Mouse (Mus musculus): ENCODE measurements at regions not wholly inside any gene's neighbourhood (a gene's known extent, or its start where the extent isn't known, plus 50 kb on each side); places are given as distances from the start of the nearest gene placed in this dataset.

- no peak for ATAC-seq (ENCODE audit: insufficient read depth)
- 47% methylated on average over 6 of the region's 6 CpGs for WGBS
- peak; percentile 67 for DNase-seq
These were observed 54.0 kb downstream of the Kcna5 start for GRCm38 (mm10) chr6:126481257-126481656.

GRCm38 (mm10) chr6:126477506-126477905 is 57.7 kb downstream of the Kcna5 start:
- no peak overlapping the region for H3K4me3 ChIP-seq (ENCODE audit: low read depth, low read length)
- ATAC-seq (ENCODE audit: insufficient read depth) (peak; percentile 41; the same call in 1 of the 2 replicates), DNase-seq (peak; percentile 59)
- WGBS: 6% methylated on average over 2 of the region's 2 CpGs
- no peaks in the 10 kb centered on the region for H3K27me3 ChIP-seq (ENCODE audit: insufficient read depth, low read length)
- H3K27ac ChIP-seq (ENCODE audit: low read depth): no peak overlapping the region
- no peaks in the 10 kb centered on the region; the same call in 1 of the 2 replicates for H3K4me1 ChIP-seq (ENCODE audit: insufficient read depth)
- H3K4me2 ChIP-seq: no peak overlapping the region
- H3K9ac ChIP-seq: no peak overlapping the region
- H3K9me3 ChIP-seq (ENCODE audit: low read depth, low read length): no peaks in the 10 kb centered on the region
- no peak for TF ChIP-seq CTCF (IDR thresholded peaks at IDR 0.05; ENCODE audit: low read depth)
- H3K36me3 ChIP-seq (ENCODE audit: insufficient read depth): no peaks in the 10 kb centered on the region

More at GRCm38 (mm10) chr6:126481257-126481656, 54.0 kb downstream of the Kcna5 start:
- no peaks in the 10 kb centered on the region for H3K36me3 ChIP-seq (ENCODE audit: insufficient read depth)
- no peak overlapping the region for H3K9ac ChIP-seq
- no peaks in the 10 kb centered on the region for H3K9me3 ChIP-seq (ENCODE audit: low read depth, low read length)
- H3K4me3 ChIP-seq (ENCODE audit: low read depth, low read length): no peak overlapping the region
- no peaks in the 10 kb centered on the region; the same call in 1 of the 2 replicates for H3K4me1 ChIP-seq (ENCODE audit: insufficient read depth)
- no peaks in the 10 kb centered on the region for H3K27me3 ChIP-seq (ENCODE audit: insufficient read depth, low read length)
- H3K4me2 ChIP-seq: no peak overlapping the region
- TF ChIP-seq CTCF (IDR thresholded peaks at IDR 0.05; ENCODE audit: low read depth): peak; percentile 61
- no peak overlapping the region for H3K27ac ChIP-seq (ENCODE audit: low read depth)

- H3K27me3 ChIP-seq (ENCODE audit: insufficient read depth, low read length): no peaks in the 10 kb centered on the region
- 72% methylated on average over 1 of the region's 1 CpGs for WGBS
- TF ChIP-seq CTCF (IDR thresholded peaks at IDR 0.05; ENCODE audit: low read depth): no peak
- H3K27ac ChIP-seq (ENCODE audit: low read depth): no peak overlapping the region
- DNase-seq (no peak), ATAC-seq (ENCODE audit: insufficient read depth) (no peak)
- H3K4me1 ChIP-seq (ENCODE audit: insufficient read depth): no peaks in the 10 kb centered on the region; the same call in 1 of the 2 replicates
- H3K36me3 ChIP-seq (ENCODE audit: insufficient read depth): no peaks in the 10 kb centered on the region
- H3K9ac ChIP-seq: no peak overlapping the region
- no peak overlapping the region for H3K4me2 ChIP-seq
- H3K4me3 ChIP-seq (ENCODE audit: low read depth, low read length): no peak overlapping the region
- H3K9me3 ChIP-seq (ENCODE audit: low read depth, low read length): no peaks in the 10 kb centered on the region
These were observed 58.5 kb downstream of the Kcna5 start for GRCm38 (mm10) chr6:126476758-126477157.

GRCm38 (mm10) chr6:126475555-126475954 is 59.7 kb downstream of the Kcna5 start:
- H3K27me3 ChIP-seq (ENCODE audit: insufficient read depth, low read length): no peaks in the 10 kb centered on the region
- H3K4me2 ChIP-seq: no peak overlapping the region
- ATAC-seq (ENCODE audit: insufficient read depth): no peak
- no peak for DNase-seq
- no peaks in the 10 kb centered on the region for H3K36me3 ChIP-seq (ENCODE audit: insufficient read depth)
- no peaks in the 10 kb centered on the region; the same call in 1 of the 2 replicates for H3K4me1 ChIP-seq (ENCODE audit: insufficient read depth)
- no peak overlapping the region for H3K9ac ChIP-seq
- TF ChIP-seq CTCF (IDR thresholded peaks at IDR 0.05; ENCODE audit: low read depth): no peak
- WGBS: 78% methylated on average over 8 of the region's 8 CpGs
- H3K27ac ChIP-seq (ENCODE audit: low read depth): no peak overlapping the region
- H3K4me3 ChIP-seq (ENCODE audit: low read depth, low read length): no peak overlapping the region
- no peaks in the 10 kb centered on the region for H3K9me3 ChIP-seq (ENCODE audit: low read depth, low read length)

- H3K4me2 ChIP-seq: no peak overlapping the region
- H3K9ac ChIP-seq: no peak overlapping the region
- ATAC-seq (ENCODE audit: insufficient read depth) (no peak), DNase-seq (no peak)
- no peaks in the 10 kb centered on the region for H3K4me1 ChIP-seq (ENCODE audit: insufficient read depth)
- H3K36me3 ChIP-seq (ENCODE audit: insufficient read depth): no peaks in the 10 kb centered on the region
- no peaks in the 10 kb centered on the region for H3K9me3 ChIP-seq (ENCODE audit: low read depth, low read length)
- no peaks in the 10 kb centered on the region for H3K27me3 ChIP-seq (ENCODE audit: insufficient read depth, low read length)
- no peak overlapping the region for H3K4me3 ChIP-seq (ENCODE audit: low read depth, low read length)
- WGBS: 28% methylated on average over 1 of the region's 1 CpGs
- TF ChIP-seq CTCF (IDR thresholded peaks at IDR 0.05; ENCODE audit: low read depth): no peak
- H3K27ac ChIP-seq (ENCODE audit: low read depth): no peak overlapping the region
These were observed 81.5 kb downstream of the Kcna5 start for GRCm38 (mm10) chr6:126453751-126454150.

- TF ChIP-seq CTCF (IDR thresholded peaks at IDR 0.05; ENCODE audit: low read depth): 0 out of 2 replicates have a peak, but pooled peaks have one; percentile 5
- 28% methylated on average over 3 of the region's 3 CpGs for WGBS
- Histone ChIP-seq H3K27ac (ENCODE audit: low read depth) (no peak overlapping the region), H3K4me2 (no peak overlapping the region), H3K36me3 (ENCODE audit: insufficient read depth) (no peaks in the 10 kb centered on the region), H3K9ac (no peak overlapping the region), H3K9me3 (ENCODE audit: low read depth, low read length) (no peaks in the 10 kb centered on the region), H3K4me3 (ENCODE audit: low read depth, low read length) (no peak overlapping the region), H3K4me1 (ENCODE audit: insufficient read depth) (no peaks in the 10 kb centered on the region), H3K27me3 (ENCODE audit: insufficient read depth, low read length) (no peaks in the 10 kb centered on the region)
- ATAC-seq (ENCODE audit: insufficient read depth): no peak
- no peak for DNase-seq
These were observed 89.7 kb downstream of the Kcna5 start for GRCm38 (mm10) chr6:126445519-126445918.

GRCm38 (mm10) chr6:126440254-126440653 is 95.0 kb downstream of the Kcna5 start:
- WGBS: 71% methylated on average over 1 of the region's 1 CpGs
- Histone ChIP-seq H3K36me3 (ENCODE audit: insufficient read depth) (no peaks in the 10 kb centered on the region), H3K9me3 (ENCODE audit: low read depth, low read length) (no peaks in the 10 kb centered on the region), H3K9ac (no peak overlapping the region), H3K27me3 (ENCODE audit: insufficient read depth, low read length) (no peaks in the 10 kb centered on the region), H3K4me1 (ENCODE audit: insufficient read depth) (no peaks in the 10 kb centered on the region), H3K4me3 (ENCODE audit: low read depth, low read length) (no peak overlapping the region), H3K4me2 (no peak overlapping the region), H3K27ac (ENCODE audit: low read depth) (no peak overlapping the region)
- DNase-seq (no peak), ATAC-seq (ENCODE audit: insufficient read depth) (no peak)
- TF ChIP-seq CTCF (IDR thresholded peaks at IDR 0.05; ENCODE audit: low read depth): no peak
